Mouse (Mus musculus) ES-E14 (cell line): ENCODE data around the gene Fam53a. TPM values are rescaled to one million over a fixed set of nuclear protein-coding genes. Genes with fewer than 3 reads are reported as not detected.
A peak's percentile ranks its signal among the peaks of the same experiment; 100 is the strongest.

Experiments
- DNase-seq: peaks from one replicate; pipeline ENCODE4 v3.0.0-alpha.2; 2013; ENCODE audit warnings: low read depth, low spot score
- H3K27ac ChIP-seq: 2 replicates; pipeline ENCODE4 v1.5.1; 2012; ENCODE audit warnings: low read depth, mild to moderate bottlenecking, low read length, moderate library complexity, mixed read lengths; ENCODE audit not compliant: poor library complexity, insufficient read depth, severe bottlenecking
- H3K36me3 ChIP-seq: 2 replicates; pipeline ENCODE4 v1.6.1; 2012; ENCODE audit warnings: mild to moderate bottlenecking, low read length, moderate library complexity, mixed read lengths; ENCODE audit not compliant: control insufficient read depth, poor library complexity, insufficient read depth, severe bottlenecking
- H3K4me1 ChIP-seq, 2 experiments: fragments of 150-350 bp in 1 of 2; sonication (generic) in 1 of 2; 2 replicates each; pipeline ENCODE4 v1.6.1; 2012; ENCODE audit warnings: low read length in 2 of 2, mild to moderate bottlenecking in 1 of 2, mixed read lengths in 1 of 2; ENCODE audit not compliant: control insufficient read depth in 2 of 2, insufficient read depth in 2 of 2, poor library complexity in 1 of 2
- H3K4me3 ChIP-seq, 2 experiments: fragments of 150-350 bp in 1 of 2; sonication (generic) in 1 of 2; 2 replicates each; pipeline ENCODE4 v1.5.1; 2012; ENCODE audit warnings: low read length in 2 of 2, low read depth in 1 of 2, mild to moderate bottlenecking in 1 of 2, mixed read lengths in 1 of 2; ENCODE audit not compliant: insufficient read depth in 1 of 2, poor library complexity in 1 of 2, severe bottlenecking in 1 of 2
- H3K9ac ChIP-seq: 2 replicates; pipeline ENCODE4 v1.6.1; 2012; ENCODE audit warnings: low read depth, mild to moderate bottlenecking, low read length, mixed read lengths; ENCODE audit not compliant: poor library complexity, insufficient read depth, severe bottlenecking
- H3K9me3 ChIP-seq: fragments of 150-350 bp; sonication (generic); 2 replicates; pipeline ENCODE4 v1.6.1; 2012; ENCODE audit warnings: low read depth, mild to moderate bottlenecking, low read length; ENCODE audit not compliant: control insufficient read depth, insufficient read depth
- CHD2 ChIP-seq: IDR thresholded peaks from 2 replicates; pipeline ENCODE4 v1.6.1; 2014; ENCODE audit warnings: mild to moderate bottlenecking, low read depth, low read length, inconsistent platforms
- HCFC1 ChIP-seq: IDR thresholded peaks from 2 replicates; pipeline ENCODE4 v1.6.1; 2012; ENCODE audit warnings: low read length, inconsistent platforms, borderline replicate concordance; ENCODE audit not compliant: insufficient read depth
- MAFK ChIP-seq: IDR thresholded peaks from 2 replicates; pipeline ENCODE4 v1.6.1; 2014; ENCODE audit warnings: mild to moderate bottlenecking, low read depth, low read length, inconsistent platforms; ENCODE audit not compliant: insufficient read depth
- ZC3H11A ChIP-seq: IDR thresholded peaks from 2 replicates; pipeline ENCODE4 v1.6.1; 2012; ENCODE audit warnings: low read depth, mild to moderate bottlenecking, inconsistent platforms, low read length, borderline replicate concordance
- ZNF384 ChIP-seq: IDR thresholded peaks from 2 replicates; pipeline ENCODE4 v1.6.1; 2012; ENCODE audit warnings: low read depth, low read length, inconsistent platforms
- in situ Hi-C, 2 experiments: fragments of 600-800 bp; cut with MboI; formaldehyde crosslinking; loops; one replicate each; pipeline ENCODE4 v1.15.1; 2025; ENCODE audit warnings: low sequenced_read_pairs in 2 of 2, inconsistent platforms in 1 of 2; ENCODE audit not compliant: unreplicated experiment in 2 of 2
- total RNA-seq: library from RNA; depleted of rRNA; stranded (reverse); fragments of 300-350 nt; gene quantifications from 2 replicates; pipeline ENCODE4 v1.2.3, GENCODE M21; 2012

Gene Fam53a
- total RNA-seq, 1 experiment = 22.4 TPM

GRCm38 (mm10) chr5:33637606-33638350, 8.3 kb upstream of the Fam53a start:
- no peak overlapping the region for H3K27ac ChIP-seq
- no peaks in the 10 kb centered on the region for H3K9me3 ChIP-seq
- no peak for TF ChIP-seq CHD2
- H3K4me3 ChIP-seq = no peak overlapping the region
- DNase-seq = no peak
- H3K9ac ChIP-seq = no peak overlapping the region
- in situ Hi-C loops = no loop called here
- H3K36me3 ChIP-seq = peaks cover 26% of the 10 kb centered on the region
- H3K4me1 ChIP-seq = no peaks in the 10 kb centered on the region

GRCm38 (mm10) chr5:33635361-33635760, 5.9 kb upstream of the Fam53a start:
- Histone ChIP-seq H3K9ac (no peak overlapping the region), H3K36me3 (peaks cover 16% of the 10 kb centered on the region), H3K9me3 (no peaks in the 10 kb centered on the region), H3K4me1 (peaks cover 0 to 2% of the 10 kb centered on the region in 2 experiments; a peak in 1 of 4 replicates), H3K27ac (no peak overlapping the region), H3K4me3 (no peak overlapping the region)
- no peak for TF ChIP-seq MAFK
- no peak for TF ChIP-seq ZNF384
- no peak for TF ChIP-seq HCFC1
- in situ Hi-C loops = no loop called here
- no peak for DNase-seq

- in situ Hi-C loops = no loop called here
- Histone ChIP-seq H3K4me1 (peaks cover 2 to 5% of the 10 kb centered on the region in 2 experiments; a peak in 3 of 4 replicates), H3K9me3 (no peaks in the 10 kb centered on the region), H3K9ac (no peak overlapping the region), H3K27ac (no peak overlapping the region), H3K36me3 (peaks cover 3% of the 10 kb centered on the region; the same call in 1 of the 2 replicates), H3K4me3 (no peak overlapping the region)
- no peak for TF ChIP-seq ZNF384
- no peak for TF ChIP-seq MAFK
- TF ChIP-seq ZC3H11A = no peak
- TF ChIP-seq CHD2 = no peak
- no peak for TF ChIP-seq HCFC1
- DNase-seq = no peak
These were observed 3.1 kb upstream of the Fam53a start for GRCm38 (mm10) chr5:33632526-33632925.

GRCm38 (mm10) chr5:33630615-33631014, 1.2 kb upstream of the Fam53a start:
- no peak overlapping the region for H3K4me3 ChIP-seq
- H3K4me1 ChIP-seq = peaks cover 2 to 5% of the 10 kb centered on the region in 2 experiments; a peak in 3 of 4 replicates
- TF ChIP-seq ZNF384 (no peak), CHD2 (no peak), MAFK (no peak), ZC3H11A (no peak), HCFC1 (no peak)
- peak overlapping the region; percentile 1; the same call in 1 of the 2 replicates for H3K9ac ChIP-seq
- no peak for DNase-seq
- in situ Hi-C loops = no loop called here
- no peaks in the 10 kb centered on the region for H3K36me3 ChIP-seq
- H3K27ac ChIP-seq = no peak overlapping the region
- no peaks in the 10 kb centered on the region for H3K9me3 ChIP-seq

- no peak overlapping the region for H3K27ac ChIP-seq
- peaks cover 2 to 5% of the 10 kb centered on the region in 2 experiments; a peak in 3 of 4 replicates for H3K4me1 ChIP-seq
- peak overlapping the region; percentile 41; the same call in 1 of the 2 replicates for H3K9ac ChIP-seq
- in situ Hi-C loops = no loop called here
- H3K4me3 ChIP-seq = peak overlapping the region; percentile 43 to 79
- H3K9me3 ChIP-seq = no peaks in the 10 kb centered on the region
- TF ChIP-seq HCFC1 (no peak), ZNF384 (no peak), CHD2 (no peak), ZC3H11A (no peak)
- H3K36me3 ChIP-seq = no peaks in the 10 kb centered on the region
- DNase-seq = peak; percentile 20
These were observed 626 bp upstream of the Fam53a start for GRCm38 (mm10) chr5:33630061-33630460.
